Mouse (Mus musculus) embryonic facial prominence, embryonic 12.5 days (tissue): ENCODE measurements at regions not wholly inside any gene's neighbourhood (a gene's known extent, or its start where the extent isn't known, plus 50 kb on each side); places are given as distances from the start of the nearest gene placed in this dataset.

Source experiments
- ATAC-seq: fragments of 200-750 bp; cut with Nextera tagmentation; 2 replicates; pipeline ENCODE4 v1.8.0; 2017; ENCODE audit not compliant: insufficient number of reproducible peaks, insufficient read depth, low FRiP score, low TSS enrichment
- H3K27ac ChIP-seq: fragments of 300-500 bp; sonication (generic); 2 replicates; pipeline ENCODE4 v1.5.1; 2016; ENCODE audit warnings: mild to moderate bottlenecking
- H3K27me3 ChIP-seq: fragments of 300-500 bp; sonication (generic); 2 replicates; pipeline ENCODE4 v1.6.1; 2016; ENCODE audit warnings: mild to moderate bottlenecking, moderate library complexity
- H3K36me3 ChIP-seq: fragments of 300-500 bp; sonication (generic); 2 replicates; pipeline ENCODE4 v1.6.1; 2016; ENCODE audit warnings: mild to moderate bottlenecking
- H3K4me1 ChIP-seq: fragments of 300-500 bp; sonication (generic); 2 replicates; pipeline ENCODE4 v1.6.1; 2016
- H3K4me2 ChIP-seq: fragments of 300-500 bp; sonication (generic); replicated peaks from 2 replicates; pipeline ENCODE4 v1.6.1; 2016; ENCODE audit warnings: mild to moderate bottlenecking, moderate library complexity
- H3K4me3 ChIP-seq: fragments of 300-500 bp; sonication (generic); 2 replicates; pipeline ENCODE4 v1.5.1; 2016; ENCODE audit warnings: mild to moderate bottlenecking
- H3K9ac ChIP-seq: fragments of 300-500 bp; sonication (generic); 2 replicates; pipeline ENCODE4 v1.6.1; 2016; ENCODE audit warnings: mild to moderate bottlenecking, moderate library complexity
- H3K9me3 ChIP-seq: fragments of 300-500 bp; sonication (generic); 2 replicates; pipeline ENCODE4 v1.6.1; 2016; ENCODE audit warnings: mild to moderate bottlenecking, moderate library complexity
- WGBS: fragments of 180-500 bp; shearing (Covaris S2); methylation state at CpG from one replicate; pipeline ENCODE4 v1.1.7; 2016; 5-methylcytosine and 5-hydroxymethylcytosine counted together

DNA sequence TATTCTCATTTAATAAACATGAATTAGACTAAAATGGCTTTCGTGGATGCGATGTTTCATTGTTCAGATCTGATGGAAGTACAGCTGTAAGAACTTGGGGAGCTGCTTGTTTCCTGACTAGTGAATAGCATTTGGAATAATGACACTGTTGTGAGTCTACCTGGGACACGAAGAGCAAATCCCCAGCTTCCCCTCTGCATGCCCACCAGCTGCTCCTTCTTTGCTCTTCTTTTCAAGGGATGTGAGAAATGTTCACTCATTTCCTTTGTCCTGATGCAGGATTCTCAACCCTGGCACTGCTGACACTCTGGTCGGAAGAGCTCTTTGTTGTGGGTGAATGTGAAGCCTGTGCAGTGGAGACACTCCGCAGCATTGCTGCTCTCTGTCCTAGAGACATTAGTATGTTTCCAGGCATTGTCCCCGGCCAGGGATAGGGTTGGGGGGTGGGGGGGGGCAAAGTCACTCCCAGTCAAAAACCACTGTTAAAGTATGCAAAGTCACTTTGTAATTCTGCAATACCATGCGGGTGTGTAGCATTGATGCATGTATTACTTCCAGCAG lies 334.1 kb downstream of the Mex3b start:
- Histone ChIP-seq H3K27ac (peak overlapping the region; percentile 82), H3K4me2 (peak overlapping the region; percentile 35; the same call in 1 of the 2 replicates), H3K4me3 (no peak overlapping the region), H3K36me3 (no peaks in the 10 kb centered on the region), H3K27me3 (no peaks in the 10 kb centered on the region), H3K9me3 (no peaks in the 10 kb centered on the region), H3K9ac (no peak overlapping the region), H3K4me1 (peaks cover 50% of the 10 kb centered on the region)
- 48% methylated on average over 7 of the region's 7 CpGs for WGBS
- no peak for ATAC-seq

- no peaks in the 10 kb centered on the region for H3K36me3 ChIP-seq
- H3K4me1 ChIP-seq: peaks cover 44% of the 10 kb centered on the region
- H3K4me3 ChIP-seq: no peak overlapping the region
- H3K27ac ChIP-seq: peak overlapping the region; percentile 82
- peak overlapping the region; percentile 35 for H3K4me2 ChIP-seq
- WGBS: 10% methylated on average over 11 of the region's 11 CpGs
- H3K9ac ChIP-seq: peak overlapping the region; percentile 4; the same call in 1 of the 2 replicates
- H3K27me3 ChIP-seq: no peaks in the 10 kb centered on the region
- H3K9me3 ChIP-seq: no peaks in the 10 kb centered on the region
- ATAC-seq: 0 out of 2 replicates have a peak, but pooled peaks have one; percentile 28
Observed at GRCm38 (mm10) chr7:83201768-83202493, 334.8 kb downstream of the Mex3b start.

- Histone ChIP-seq H3K4me2 (no peak overlapping the region), H3K36me3 (no peaks in the 10 kb centered on the region), H3K27ac (no peak overlapping the region), H3K4me3 (no peak overlapping the region), H3K9ac (no peak overlapping the region), H3K4me1 (peaks cover 44% of the 10 kb centered on the region), H3K9me3 (no peaks in the 10 kb centered on the region), H3K27me3 (no peaks in the 10 kb centered on the region)
- 73% methylated on average over 10 of the region's 10 CpGs for whole genome bisulfite sequencing
- ATAC-seq: no peak
Observed at GRCm38 (mm10) chr7:83203311-83204012, 336.3 kb downstream of the Mex3b start.

- 15% methylated on average over 4 of the region's 4 CpGs for WGBS
- Histone ChIP-seq H3K4me1 (peaks cover 44% of the 10 kb centered on the region), H3K27me3 (no peaks in the 10 kb centered on the region), H3K36me3 (no peaks in the 10 kb centered on the region), H3K9me3 (no peaks in the 10 kb centered on the region), H3K27ac (no peak overlapping the region), H3K4me3 (no peak overlapping the region), H3K9ac (no peak overlapping the region), H3K4me2 (no peak overlapping the region)
- no peak for ATAC-seq
Observed at GRCm38 (mm10) chr7:83204013-83204365, 336.9 kb downstream of the Mex3b start.

GRCm38 (mm10) chr7:83204701-83205100 lies 337.6 kb downstream of the Mex3b start:
- H3K27me3 ChIP-seq: no peaks in the 10 kb centered on the region
- no peak overlapping the region for H3K4me2 ChIP-seq
- peaks cover 44% of the 10 kb centered on the region for H3K4me1 ChIP-seq
- H3K9ac ChIP-seq: no peak overlapping the region
- ATAC-seq: no peak
- H3K9me3 ChIP-seq: no peaks in the 10 kb centered on the region
- no peaks in the 10 kb centered on the region for H3K36me3 ChIP-seq
- peak overlapping the region; percentile 48; the same call in 1 of the 2 replicates for H3K27ac ChIP-seq
- WGBS: 40% methylated on average over 8 of the region's 8 CpGs
- no peak overlapping the region for H3K4me3 ChIP-seq

GRCm38 (mm10) chr7:83206999-83207398 lies 339.9 kb downstream of the Mex3b start:
- H3K4me2 ChIP-seq: no peak overlapping the region
- ATAC-seq: no peak
- H3K27ac ChIP-seq: no peak overlapping the region
- H3K9me3 ChIP-seq: no peaks in the 10 kb centered on the region
- H3K9ac ChIP-seq: no peak overlapping the region
- WGBS: 69% methylated on average over 2 of the region's 2 CpGs
- peaks cover 27% of the 10 kb centered on the region for H3K4me1 ChIP-seq
- no peak overlapping the region for H3K4me3 ChIP-seq
- H3K27me3 ChIP-seq: no peaks in the 10 kb centered on the region
- H3K36me3 ChIP-seq: no peaks in the 10 kb centered on the region

- H3K27ac ChIP-seq: no peak overlapping the region
- no peaks in the 10 kb centered on the region for H3K27me3 ChIP-seq
- WGBS: 61% methylated on average over 6 of the region's 6 CpGs
- no peaks in the 10 kb centered on the region for H3K4me1 ChIP-seq
- H3K9me3 ChIP-seq: no peaks in the 10 kb centered on the region
- no peak overlapping the region for H3K9ac ChIP-seq
- no peak overlapping the region for H3K4me2 ChIP-seq
- H3K36me3 ChIP-seq: no peaks in the 10 kb centered on the region
- ATAC-seq: no peak
- no peak overlapping the region for H3K4me3 ChIP-seq
Observed at GRCm38 (mm10) chr7:83211611-83212010, 344.5 kb downstream of the Mex3b start.

- Histone ChIP-seq H3K27me3 (no peaks in the 10 kb centered on the region), H3K27ac (no peak overlapping the region), H3K4me2 (no peak overlapping the region), H3K9ac (no peak overlapping the region), H3K4me1 (0 out of 2 replicates have a peak, but pooled peaks cover 3% of the 10 kb centered on the region), H3K9me3 (no peaks in the 10 kb centered on the region), H3K36me3 (no peaks in the 10 kb centered on the region), H3K4me3 (no peak overlapping the region)
- ATAC-seq: no peak
- 82% methylated on average over 3 of the region's 3 CpGs for whole genome bisulfite sequencing
Observed at GRCm38 (mm10) chr7:83222029-83222722, 355.0 kb downstream of the Mex3b start.

DNA sequence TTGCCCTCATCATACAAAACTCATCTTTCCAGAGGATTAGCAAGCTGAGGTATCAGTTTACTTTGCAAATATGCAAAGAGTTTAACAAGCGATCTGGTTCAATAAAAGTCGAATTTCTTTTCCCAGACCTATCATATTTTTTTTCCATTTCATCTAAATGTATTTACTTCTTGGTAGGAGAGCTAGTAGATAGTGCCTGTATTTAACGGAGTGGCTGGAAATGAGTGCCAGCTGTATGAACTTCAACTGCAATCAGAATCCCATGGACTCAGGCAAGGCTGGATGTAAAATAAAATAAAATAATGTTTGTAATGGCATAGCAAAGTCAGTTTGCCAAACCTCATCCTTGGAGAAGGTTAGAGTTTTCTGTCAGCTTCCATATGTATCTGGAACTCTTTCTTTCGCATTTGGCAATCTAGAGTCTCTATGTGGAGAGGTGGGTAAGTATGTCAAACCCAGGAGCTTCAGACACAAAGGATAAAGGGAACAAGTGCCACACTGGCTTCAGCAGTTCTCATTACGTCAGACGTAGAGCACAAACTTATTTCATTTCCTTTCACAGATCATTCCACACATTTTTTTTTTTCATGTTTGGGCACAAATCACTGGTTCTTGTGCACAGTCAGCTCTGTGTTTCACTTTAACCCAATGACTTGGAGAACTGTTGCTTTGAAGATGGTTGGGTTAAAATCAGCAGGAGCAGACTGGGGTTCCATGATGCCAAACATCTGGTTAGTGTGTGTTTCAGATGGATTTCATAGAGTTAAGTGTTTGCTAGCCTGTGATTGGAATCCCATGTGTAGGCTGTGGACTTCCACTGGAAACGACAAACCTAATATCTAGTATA lies 357.2 kb upstream of the Tmc3 start:
- no peak for ATAC-seq
- Histone ChIP-seq H3K4me2 (no peak overlapping the region), H3K27me3 (no peaks in the 10 kb centered on the region), H3K36me3 (no peaks in the 10 kb centered on the region), H3K9me3 (peaks cover 5% of the 10 kb centered on the region; the same call in 1 of the 2 replicates), H3K4me1 (peaks cover 18% of the 10 kb centered on the region), H3K27ac (peak overlapping the region; percentile 58), H3K4me3 (no peak overlapping the region), H3K9ac (no peak overlapping the region)
- 45% methylated on average over 7 of the region's 7 CpGs for WGBS

GRCm38 (mm10) chr7:83230496-83231325 lies 354.0 kb upstream of the Tmc3 start:
- H3K4me3 ChIP-seq: no peak overlapping the region
- no peak overlapping the region for H3K9ac ChIP-seq
- H3K4me2 ChIP-seq: no peak overlapping the region
- H3K4me1 ChIP-seq: peaks cover 18% of the 10 kb centered on the region
- WGBS: 54% methylated on average over 3 of the region's 3 CpGs
- H3K36me3 ChIP-seq: no peaks in the 10 kb centered on the region
- peak overlapping the region; percentile 73 for H3K27ac ChIP-seq
- ATAC-seq: no peak
- peaks cover 5% of the 10 kb centered on the region; the same call in 1 of the 2 replicates for H3K9me3 ChIP-seq
- H3K27me3 ChIP-seq: no peaks in the 10 kb centered on the region
